Mouse (Mus musculus) adrenal gland, adult 18-20 months (tissue): ENCODE measurements around the gene Drap1. TPM values are rescaled to one million over a fixed set of nuclear protein-coding genes. Genes with fewer than 3 reads are reported as not detected.
"Not testable (repeated sequence)": the region's sequence is repeated elsewhere in the genome, so short reads cannot be mapped to it uniquely, and the experiment has no call there.

Source experiments
- DNase-seq, 2 experiments: peaks; one replicate each; pipeline ENCODE4 v3.0.0; 2021 to 2022; ENCODE audit warnings: low spot score in 2 of 2
- total RNA-seq, 2 experiments: library from RNA; stranded (reverse); gene quantifications; 1 replicate in 1 of 2; 2 replicates in 1 of 2; pipeline ENCODE4 v1.2.3; 2021

The Drap1 gene
- total RNA-seq, 2 experiments from 2014 or later: 266 to 283 TPM

DNA sequence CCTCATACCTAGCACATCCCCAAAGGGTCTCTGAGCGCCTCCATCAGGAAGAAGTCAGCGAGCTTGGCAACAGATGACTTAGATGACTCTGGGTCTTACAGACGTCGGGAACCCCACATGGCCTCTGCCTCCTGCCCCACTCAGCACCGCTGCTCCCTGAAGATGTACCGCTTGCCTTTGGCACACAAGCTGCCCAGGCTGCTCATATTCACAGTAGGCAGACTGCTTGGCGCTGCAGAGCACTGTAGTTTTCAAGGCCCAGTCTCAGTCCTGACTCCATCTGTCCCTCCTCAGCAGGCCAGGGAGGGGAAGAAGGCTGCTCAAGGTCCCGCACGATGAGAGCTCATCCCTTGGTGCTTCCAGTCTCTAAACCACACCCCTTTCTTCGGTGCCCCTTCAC, 2.5 kb downstream of the Drap1 start:
- no peak for DNase-seq

DNA sequence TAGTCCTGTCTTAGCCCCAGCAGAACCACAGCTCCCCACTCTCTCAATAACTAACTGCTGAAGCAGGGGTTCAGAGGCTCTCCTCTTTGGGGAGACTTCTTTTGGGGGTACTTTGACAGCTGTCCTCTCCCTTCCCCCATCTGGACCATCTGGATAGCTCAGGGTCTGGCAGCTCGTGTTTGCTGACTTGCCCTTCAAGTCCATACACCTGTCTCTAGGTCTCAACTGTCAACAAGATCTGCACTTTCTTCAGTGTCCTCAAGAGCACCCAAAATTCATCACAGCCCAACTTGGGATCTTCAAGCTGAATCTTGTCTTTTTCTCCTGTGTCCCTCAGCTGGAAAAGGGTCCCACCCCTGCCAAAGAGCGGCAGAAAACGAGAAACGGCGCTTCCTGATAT, 3.0 kb downstream of the Drap1 start:
- DNase-seq: no peak

DNA sequence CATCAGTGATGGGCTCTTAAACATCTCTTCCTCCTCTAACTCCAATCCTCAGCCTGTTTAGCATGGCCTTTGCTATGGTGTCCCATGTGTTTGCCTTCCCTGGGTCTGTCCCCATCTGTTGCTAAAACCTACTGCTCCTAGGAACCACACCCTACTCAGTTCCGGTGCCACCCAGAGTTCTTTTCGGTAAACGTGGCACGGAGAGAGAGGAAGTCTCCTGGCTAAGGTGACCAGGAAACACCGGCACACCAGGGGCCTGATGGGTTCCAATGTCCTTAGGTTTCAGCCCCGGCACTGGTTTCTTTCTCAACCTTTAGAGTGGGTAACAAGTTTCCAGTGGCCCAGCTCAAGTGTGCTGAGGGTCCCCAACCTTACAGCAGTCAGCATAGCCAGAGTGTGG, 4.2 kb downstream of the Drap1 start:
- no peak for DNase-seq

DNA sequence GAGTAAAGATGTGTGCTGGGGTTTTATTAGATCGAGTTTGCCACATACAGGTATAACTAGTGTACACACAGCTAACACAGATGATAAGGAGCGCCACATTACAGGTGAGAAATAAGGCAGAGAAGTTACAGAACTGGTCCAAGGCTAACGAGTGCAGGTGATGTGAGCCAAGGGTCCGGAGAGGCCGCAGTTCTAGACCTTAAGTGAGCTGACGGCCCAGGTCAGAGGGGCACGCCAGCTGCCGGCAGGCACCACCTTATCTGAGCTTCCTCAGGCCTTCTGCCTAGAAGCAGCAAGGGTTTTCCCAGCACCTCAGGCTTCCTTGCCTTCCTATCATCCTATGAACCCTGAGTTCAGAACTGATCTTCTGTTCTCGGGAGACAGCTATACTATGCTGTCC, 5.1 kb downstream of the Drap1 start:
- no peak for DNase-seq

DNA sequence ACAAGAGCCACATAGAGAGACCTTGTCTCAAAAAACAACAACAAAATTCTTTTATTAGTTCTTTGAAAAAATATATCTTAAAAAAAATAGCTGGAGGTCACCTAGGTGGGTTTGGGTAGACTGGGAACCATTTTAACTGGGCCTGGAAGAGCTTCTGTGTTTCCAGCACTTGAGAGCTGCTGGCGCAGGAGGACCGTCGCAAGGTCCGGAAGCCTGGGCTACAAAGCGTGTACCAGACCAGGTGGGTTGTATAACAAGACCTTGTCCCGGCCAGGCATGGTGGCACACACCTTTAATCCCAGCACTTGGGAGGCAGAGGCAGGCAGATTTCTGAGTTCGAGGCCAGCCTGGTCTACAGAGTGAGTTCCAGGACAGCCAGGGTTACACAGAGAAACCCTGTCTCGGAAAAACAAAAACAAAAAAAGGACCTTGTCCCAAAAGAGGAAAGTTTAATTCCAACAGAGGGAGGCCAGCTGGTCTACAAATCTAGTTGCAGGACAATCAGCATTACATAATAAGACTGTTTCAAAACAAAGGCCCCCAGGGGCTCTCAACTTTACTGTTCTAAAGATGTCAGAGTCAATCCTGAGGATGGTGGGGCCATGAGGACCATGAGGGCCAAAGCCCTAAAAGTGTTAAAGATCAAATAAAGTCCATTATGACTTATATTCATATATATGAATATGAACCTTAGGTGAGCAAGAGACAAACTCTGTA, 5.9 kb downstream of the Drap1 start:
- no peak for DNase-seq

DNA sequence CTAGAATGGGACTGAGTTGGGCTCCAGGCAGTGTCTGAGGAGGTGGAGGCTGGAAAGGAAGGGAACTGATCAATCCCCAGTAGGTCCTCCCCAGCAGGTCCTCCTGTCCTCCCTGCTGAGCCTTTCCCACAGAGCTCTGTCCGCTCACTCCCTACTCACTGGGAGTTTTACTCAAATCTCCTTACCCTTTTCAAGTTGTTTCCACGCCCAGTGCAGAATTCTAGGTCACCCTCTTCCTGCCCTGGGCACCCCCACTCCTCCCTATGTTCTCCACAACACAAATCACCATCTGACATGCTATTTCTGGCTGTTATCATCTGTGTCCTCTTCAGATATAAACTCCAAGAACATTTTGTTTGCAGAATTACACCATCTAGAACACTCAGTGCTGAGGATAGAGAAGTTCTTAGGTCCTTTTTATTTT, 10.2 kb downstream of the Drap1 start:
- no peak for DNase-seq

DNA sequence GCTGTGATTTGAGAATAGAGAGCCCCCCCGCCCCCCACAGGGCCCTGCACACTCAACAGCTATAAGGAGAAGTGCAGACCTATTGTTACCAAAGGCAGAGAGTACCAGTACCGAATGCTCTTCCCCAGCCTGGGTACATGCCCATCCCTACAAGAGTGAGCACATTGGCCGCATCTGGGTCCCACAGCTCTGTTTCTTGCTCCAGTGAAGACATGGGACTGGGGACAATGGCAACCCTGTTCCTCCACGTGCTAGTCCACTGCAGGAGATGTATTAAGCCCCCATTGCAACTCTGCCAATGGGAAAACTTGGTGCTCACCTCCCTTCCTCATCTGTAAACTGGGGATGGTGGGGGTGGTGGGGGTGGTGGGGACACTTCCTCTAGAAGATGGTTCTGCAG, 10.9 kb downstream of the Drap1 start:
- no peak for DNase-seq

DNA sequence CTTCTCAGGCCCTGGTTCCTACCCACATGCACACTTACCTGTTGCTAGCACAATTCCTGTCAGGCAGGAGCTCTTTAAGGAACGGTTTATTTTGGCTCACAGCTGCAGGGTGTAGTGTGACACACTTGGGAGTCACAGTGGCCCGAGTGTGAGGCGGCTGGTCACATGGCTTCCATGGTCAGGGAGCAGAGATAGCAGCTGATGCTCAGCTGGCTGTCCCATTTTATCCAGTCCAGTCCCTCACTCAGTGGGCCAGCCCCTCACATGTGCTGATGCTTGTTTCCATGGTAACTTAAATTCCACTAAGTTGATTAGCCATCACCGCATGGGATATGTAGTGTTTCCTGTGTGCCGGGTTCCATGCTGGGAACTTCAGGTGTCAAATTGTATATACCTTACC, 12.8 kb downstream of the Drap1 start:
- no peak for DNase-seq

DNA sequence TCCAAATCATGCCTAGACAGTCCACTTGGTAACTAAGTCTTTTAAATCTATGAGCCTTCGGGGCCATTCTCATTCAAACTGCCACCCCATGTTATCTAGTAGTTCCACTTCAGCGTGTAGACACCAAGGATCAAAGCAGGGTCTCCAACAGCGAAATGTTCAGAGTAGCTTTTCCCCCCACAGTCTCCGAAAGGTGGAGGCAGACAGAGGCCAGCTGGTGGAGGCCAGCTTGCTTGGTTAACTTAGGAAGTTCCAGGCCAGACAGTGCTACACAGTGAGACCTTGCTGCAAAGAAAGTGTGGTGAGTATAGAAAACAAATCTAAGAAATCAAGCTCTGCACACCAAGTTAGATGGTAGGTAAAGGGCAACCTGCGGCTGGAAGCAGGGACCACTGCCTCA, 14.1 kb downstream of the Drap1 start:
- DNase-seq: no peak

DNA sequence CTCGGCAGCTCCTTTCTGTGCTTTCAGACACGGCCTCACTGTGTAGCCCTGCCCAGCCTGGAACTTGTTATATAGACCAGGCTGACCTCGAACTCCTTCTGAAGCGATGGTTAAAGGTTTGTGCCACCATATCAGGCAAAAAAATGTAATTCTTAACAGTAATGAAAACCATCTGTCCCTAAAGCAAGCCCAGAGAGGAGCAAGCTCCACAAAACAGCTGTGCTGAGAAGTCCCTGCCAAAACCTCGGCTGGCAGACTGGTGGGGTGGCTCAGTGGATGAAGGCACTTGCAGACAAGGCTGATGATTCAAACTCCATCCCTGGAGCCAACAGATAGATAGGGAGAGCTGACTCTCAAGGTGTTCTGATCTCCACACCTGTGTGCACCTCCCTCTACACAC, 15.7 kb downstream of the Drap1 start:
- DNase-seq: no peak

DNA sequence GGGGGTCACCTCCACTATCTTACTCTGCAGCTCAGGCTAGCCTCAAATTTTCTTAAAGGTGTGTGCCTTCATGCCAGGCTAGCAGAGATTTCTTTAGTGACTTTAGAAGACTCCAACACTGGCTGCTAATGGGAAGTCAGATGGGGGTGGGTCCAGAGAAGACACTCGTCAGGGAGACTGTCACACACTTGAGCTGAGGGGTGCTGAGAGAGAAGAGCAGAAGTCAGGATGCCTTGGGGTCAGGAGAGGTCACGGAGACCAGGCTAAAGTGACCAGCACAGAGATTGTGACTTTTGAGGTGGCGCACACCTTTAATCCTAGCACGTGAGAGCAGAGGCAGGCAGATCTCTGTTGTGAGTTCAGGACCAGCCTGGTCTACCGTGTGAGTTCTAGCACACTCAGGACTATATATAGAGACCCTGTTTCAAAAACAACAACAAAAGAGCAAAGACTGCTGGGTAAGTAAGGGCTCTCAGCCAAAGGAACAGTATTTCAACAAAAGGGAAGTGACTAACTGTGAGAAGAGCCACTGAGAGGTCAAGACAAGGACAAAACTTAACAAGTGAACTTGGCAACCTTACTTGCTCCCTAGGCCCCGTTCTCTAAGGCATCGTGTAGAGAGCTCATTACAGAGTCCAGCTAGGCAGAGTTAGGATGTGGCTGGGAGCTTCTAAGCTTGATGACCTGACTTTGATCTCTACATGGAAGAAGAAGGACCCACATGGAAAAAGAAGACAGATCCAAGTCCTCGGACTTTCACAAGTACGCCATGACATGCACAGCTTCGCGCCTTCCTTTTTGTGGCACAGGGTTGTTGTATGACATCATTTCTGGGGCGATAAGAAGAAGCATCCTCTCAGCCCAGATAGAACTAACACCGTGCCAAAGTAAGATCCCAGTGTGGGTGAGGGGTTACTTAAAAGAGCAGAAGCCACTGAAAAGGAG, 16.4 kb downstream of the Drap1 start:
- DNase-seq: no peak

DNA sequence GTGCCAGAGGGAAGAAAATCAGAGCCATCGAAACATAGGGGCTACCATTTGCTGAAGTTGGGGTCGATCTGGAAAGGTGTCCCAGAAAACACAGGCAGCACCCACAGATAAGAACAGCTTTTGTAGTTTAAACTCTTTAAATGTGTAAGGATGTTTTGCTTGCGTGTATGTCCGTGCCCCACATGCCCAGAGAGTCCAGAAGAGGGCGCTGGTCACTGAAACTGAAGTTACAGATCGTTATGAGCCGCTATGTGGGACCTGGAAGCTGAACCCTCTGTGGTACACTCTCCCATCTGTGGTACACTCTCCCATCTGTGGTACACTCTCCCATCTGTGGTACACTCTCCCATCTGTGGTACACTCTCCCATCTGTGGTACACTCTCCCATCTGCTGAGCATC, 17.6 kb downstream of the Drap1 start:
- DNase-seq: peak in 1 of 2 experiments; percentile 56

DNA sequence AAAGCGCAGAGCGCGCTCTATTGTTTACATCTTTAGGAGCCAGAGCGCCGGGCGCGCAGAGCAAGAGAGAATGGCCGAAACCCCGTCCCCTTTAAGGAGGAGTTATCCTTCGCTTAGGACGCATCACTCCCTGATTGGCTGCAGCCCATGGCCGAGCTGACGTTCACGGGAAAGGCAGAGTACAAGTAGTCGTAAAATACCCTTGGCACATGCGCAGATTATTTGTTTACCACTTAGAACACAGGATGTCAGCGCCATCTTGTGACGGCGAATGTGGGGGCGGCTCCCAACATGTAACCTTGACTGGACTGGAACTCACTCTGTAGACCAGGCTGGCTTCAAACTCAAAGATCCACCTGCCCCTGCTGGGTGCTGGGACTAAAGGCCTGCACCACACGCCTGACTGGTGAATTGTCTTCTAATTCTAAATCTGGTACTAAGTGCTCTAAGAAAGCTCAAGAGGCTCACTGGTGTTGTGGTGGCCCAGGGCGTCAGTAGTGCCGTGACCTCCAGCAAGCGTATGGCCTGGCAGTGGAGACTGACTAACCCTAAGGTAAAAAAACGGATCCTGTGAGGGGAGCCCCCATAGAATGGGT, 18.1 kb downstream of the Drap1 start:
- not testable (repeated sequence) for DNase-seq

DNA sequence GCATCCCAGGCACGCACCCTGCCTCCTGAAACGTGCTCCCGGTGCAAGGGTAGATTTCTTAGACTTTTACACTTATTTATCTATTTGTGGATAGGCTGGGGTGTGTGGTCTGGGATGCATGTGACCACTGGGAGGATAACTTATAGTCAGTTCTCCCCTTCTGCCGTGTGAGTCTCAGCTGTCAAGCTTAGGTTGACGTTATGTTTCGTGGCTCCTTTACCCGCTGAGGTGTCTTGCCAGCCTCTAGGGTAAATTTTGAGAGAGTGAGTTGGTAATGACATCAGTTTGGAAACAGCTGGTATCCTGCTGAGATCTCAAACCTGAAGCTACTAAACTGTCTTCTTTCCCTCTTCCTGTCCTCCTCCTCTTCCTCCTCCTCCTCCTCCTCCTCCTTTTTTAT, 18.9 kb downstream of the Drap1 start:
- no peak for DNase-seq

DNA sequence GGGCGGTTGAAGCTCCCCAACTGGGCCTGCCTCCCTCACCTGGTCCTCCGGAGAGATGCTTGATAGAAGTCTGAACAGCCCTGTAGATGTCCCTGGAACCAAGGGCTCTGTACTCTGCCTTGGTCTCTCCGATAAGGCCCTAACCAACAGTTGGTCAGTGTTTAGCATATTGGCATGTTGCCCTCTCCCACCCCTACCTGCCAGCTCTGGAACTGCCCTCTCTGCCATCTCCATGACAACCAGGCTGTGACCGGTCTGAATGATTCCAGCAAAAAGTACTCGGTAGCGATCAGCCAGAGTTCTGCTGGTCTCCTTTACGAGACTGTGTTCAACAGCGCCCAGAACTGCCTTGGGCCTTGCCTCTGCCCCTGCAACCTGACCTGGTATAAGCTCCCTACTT, 22.5 kb downstream of the Drap1 start, which contains the start of gene Tsga10ip:
TSS of gene Tsga10ip (minus strand) at position 234 of the 400 bp plus-strand sequence.
- no peak for DNase-seq

DNA sequence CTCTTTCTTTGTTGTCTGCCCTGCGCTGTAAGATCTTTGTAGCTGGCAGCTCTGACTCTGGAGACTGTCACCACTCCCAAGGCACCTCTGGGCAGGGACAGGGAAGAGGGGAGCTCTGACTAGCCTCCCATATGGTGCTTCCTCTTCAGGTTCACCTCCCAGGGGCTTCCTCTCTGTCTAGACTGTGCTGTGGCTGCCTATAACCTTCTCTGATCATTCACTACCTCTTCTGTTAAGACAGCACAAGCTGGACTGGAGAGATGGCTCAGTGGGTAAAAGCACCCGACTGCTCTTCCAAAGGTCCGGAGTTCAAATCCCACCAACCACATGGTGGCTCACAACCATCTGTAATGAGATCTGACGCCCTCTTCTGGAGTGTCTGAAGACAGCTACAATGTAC, 23.7 kb downstream of the Drap1 start:
- DNase-seq: not testable (repeated sequence)

DNA sequence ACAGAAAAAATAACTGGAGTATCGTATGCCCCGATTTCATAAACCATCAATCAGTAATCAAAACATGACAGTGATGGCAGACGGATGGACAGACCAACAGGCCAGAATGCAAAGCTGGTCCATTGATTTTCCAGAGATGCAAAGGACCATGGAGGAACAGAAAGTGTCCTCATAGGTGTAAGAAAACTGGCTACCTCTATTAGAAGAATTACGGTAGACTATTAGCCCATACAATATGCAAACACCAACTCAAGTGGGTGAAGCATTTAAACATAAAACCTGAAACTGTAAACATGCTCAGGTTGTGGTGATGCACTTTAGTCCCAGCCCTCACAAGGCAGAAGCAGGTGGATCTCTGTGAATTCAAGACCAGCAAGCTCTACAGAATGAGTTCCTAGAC, 29.4 kb downstream of the Drap1 start:
- no peak for DNase-seq

DNA sequence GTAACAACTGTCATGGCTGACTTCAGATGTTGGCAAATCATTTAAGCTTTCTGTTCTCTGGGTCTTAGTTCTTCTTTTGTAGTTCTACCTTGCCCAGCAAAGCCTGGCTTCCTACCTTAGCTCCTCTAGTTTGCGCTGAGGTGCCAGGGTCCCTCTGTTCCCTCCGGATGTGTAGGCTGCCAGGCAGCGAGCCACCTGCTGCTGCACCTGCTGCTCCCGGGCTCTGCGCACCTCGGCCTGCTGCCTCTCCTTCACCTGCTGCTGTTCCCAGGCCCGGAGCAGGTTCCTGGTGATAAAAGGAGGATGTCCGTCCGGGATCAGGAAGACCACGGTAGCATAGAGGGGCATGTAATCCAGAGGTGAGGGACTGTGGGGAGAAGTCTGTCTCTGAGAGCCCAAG, 30.6 kb downstream of the Drap1 start:
- no peak for DNase-seq

DNA sequence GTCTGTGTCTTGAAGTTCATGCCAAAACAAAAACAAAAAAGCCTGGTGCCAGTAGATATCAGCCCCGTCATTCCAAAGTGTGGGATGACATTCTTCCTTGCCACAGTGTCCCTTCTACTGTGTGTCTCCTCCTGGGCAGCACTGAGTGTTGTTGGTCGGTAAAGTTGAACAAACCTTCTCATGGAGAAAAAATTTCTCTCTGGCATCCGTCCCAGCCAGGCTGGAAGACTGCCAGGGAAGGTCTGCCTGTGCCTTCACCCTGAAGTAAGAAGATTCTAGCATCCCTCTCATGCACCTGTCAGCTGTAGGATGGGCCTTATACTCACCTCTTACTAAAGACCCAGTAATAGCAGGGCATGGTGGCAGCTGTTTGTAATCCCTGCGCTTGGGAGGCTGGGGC, 31.9 kb downstream of the Drap1 start:
- peak; percentile 79 to 81 for DNase-seq

DNA sequence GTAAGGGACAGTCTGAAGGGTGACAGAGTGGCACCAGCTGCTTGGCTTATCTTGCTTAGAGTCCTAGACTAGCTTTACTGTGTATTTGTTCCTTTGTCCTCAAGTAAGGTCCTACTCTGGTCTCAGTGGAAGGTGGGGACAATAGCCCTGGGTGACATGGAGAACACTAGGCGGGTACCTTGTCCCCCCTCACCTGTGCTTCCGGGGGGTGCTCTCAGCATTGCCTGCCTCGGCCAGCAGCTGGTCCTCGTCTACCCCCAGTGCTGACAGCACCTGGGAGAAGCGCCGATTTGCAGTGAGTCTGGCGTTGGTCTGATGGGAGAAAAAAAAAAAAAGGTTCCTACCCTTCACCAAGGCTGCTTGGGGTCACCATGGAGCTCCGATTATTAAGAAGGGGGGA, 34.4 kb downstream of the Drap1 start:
- DNase-seq: no peak

DNA sequence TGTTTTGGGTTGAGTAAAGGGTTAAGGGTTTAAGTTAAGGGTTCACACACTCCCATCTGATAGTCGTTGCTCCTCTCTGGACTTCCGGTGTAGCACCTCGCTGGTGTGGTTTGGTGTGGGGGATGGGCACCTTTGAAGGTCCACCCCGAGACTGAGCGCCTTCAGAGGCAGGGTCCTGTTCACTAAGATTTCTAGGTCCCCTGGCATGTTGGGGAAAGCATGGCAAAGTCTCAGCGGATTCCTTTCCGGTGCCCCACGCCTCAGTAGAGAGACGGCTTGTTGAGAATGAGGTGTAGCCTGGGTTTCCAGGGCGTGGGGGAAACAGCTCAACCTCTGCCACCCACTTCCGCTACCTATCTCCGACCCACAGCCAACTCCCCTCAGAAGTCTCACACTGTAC, 35.1 kb downstream of the Drap1 start:
- no peak for DNase-seq
